Mouse (Mus musculus): Measurements from ENCODE around the gene Grin2d. TPM values are rescaled to one million over a fixed set of nuclear protein-coding genes. Genes with fewer than 3 reads are reported as not detected.
A peak's percentile ranks its signal among the peaks of the same experiment; 100 is the strongest.

The Grin2d gene
- polyA plus RNA-seq, 1 experiment from 2014 or later, result 0.18 TPM

DNA sequence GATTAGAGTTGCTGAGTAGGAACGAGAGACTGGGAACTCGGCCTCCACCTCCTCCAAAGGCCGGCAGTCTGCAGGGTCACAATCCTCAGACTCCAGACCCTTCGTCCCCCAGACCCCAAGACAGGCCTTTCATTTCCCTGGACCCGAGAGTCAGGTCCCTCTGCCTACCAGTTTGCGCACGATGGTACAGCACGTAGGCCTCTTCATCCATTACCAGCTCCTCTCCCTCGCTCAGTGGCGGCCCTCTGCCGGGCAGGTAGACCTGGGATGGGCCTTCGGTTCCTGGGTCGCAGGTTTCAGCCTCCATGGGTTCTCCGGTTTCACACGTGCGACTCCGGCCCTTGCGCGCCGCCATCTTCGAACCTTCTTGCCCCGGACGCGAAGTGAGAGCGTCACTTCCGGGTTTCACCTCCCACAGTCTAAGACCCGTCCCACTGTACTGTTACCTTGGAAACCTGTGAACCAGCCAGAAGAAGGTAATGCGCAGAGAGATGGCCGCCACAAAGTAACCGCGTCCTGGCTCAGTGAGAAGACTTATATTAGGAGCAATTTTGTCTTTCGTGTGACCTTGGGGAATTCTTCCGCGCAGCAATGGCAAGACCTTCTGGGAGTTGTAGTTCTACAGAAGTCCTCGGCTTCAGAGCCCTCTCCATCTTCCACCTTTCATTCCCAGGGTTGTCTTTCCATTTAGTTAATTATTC, 47.6 kb downstream of the Grin2d start, which contains the start of gene Grwd1:
Gene Grwd1, minus strand, starts transcription at position 518 of the 701 bp plus-strand sequence.
- H3K4me3 ChIP-seq, result peak within 1 kb of the TSS; percentile 99
- DNase-seq (ENCODE audit: low spot score), result peak; percentile 95
- H3K36me3 ChIP-seq, result peaks cover 38% of the 10 kb centered on the region
- peak within 1 kb of the TSS; percentile 93 for H3K27ac ChIP-seq
- H3K27me3 ChIP-seq (ENCODE audit: insufficient read depth, poor library complexity, severe bottlenecking), result peaks cover 47% of the 10 kb centered on the region
- WGBS, result under 1% methylated on average over 35 of the region's 35 CpGs
- H3K4me1 ChIP-seq, result peaks cover 32% of the 10 kb centered on the region
- no peaks in the 10 kb centered on the region for H3K9me3 ChIP-seq

DNA sequence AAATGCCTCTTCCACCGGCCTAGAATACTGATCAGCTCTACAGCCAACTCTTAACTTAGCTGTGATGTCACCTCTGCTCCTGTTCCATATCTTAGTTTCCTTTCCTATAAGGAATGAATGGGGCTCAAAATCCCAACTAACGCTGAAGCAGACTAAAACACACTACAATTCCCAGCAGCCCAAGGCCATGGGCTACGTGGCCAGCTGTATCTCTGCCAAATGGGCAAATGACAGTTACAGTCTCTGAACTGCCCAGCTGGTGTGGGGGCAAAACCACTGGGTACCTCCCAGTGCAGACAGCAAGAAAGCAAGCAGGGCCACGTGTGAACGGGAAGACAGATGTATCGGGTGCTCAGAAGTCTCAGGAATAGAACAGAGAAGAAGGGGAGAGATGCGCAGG, 51.5 kb downstream of the Grin2d start:
- peaks cover 7% of the 10 kb centered on the region for H3K27me3 ChIP-seq (ENCODE audit: insufficient read depth, poor library complexity, severe bottlenecking)
- H3K9me3 ChIP-seq, result no peaks in the 10 kb centered on the region
- H3K4me1 ChIP-seq, result peaks cover 19% of the 10 kb centered on the region
- peaks cover 70% of the 10 kb centered on the region for H3K36me3 ChIP-seq
- no peak for DNase-seq (ENCODE audit: low spot score)
- H3K4me3 ChIP-seq, result no peak overlapping the region
- WGBS, result 89% methylated on average over 7 of the region's 7 CpGs
- no peak overlapping the region for H3K27ac ChIP-seq

DNA sequence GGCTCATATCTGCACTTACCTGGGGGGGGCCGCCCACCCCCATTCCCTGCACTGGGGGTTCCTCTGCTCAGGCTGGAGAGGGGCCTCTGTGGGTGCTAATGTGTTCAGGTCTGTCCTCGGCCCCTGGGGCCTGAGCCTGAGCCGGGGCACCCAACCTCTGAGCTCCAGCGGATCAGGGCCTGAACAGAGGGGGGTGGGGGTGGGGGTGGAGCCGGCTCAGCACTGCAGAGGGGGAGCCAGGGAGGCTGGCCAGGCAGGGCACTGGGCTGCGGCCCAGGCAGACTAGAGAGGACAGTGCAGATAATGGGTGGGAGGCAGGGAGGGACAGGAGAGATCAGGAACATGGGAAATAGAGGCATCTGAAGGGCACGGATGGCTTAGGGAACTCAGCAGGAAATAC, 53.6 kb downstream of the Grin2d start, which contains the start of gene Kcnj14:
Gene Kcnj14, minus strand, starts transcription at position 185 of the 400 bp plus-strand sequence.
- 59% methylated on average over 7 of the region's 7 CpGs for WGBS

DNA sequence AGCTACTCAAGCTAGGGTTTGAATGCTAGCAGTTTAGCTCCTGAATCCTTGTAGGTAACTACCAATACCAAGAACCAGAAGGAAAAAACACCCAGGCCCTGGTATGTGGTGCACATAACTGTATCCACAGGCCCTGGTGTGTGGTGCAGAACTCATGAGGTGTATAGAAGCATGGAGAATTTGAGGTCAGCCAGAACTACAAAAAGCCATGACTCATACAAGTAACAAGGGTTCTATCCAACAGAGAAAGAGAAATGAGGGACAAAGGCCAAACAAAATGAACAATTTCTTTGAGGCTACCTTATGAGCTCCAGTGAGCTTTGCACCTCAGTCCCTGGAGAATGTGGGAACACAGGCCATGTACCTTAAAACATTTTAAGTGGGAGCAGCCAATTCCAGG, 57.3 kb downstream of the Grin2d start:
- H3K4me3 ChIP-seq, result no peak overlapping the region
- peaks cover 30% of the 10 kb centered on the region for H3K27me3 ChIP-seq (ENCODE audit: insufficient read depth, poor library complexity, severe bottlenecking)
- H3K9me3 ChIP-seq, result no peaks in the 10 kb centered on the region
- peaks cover 35% of the 10 kb centered on the region for H3K36me3 ChIP-seq
- peaks cover 14% of the 10 kb centered on the region for H3K4me1 ChIP-seq
- H3K27ac ChIP-seq, result no peak overlapping the region
- DNase-seq (ENCODE audit: low spot score), result no peak

More for the DNA sequence above, 53.6 kb downstream of the Grin2d start, which contains the start of gene Kcnj14:
- Histone ChIP-seq H3K27ac (no peak within 1 kb of the TSS), H3K9me3 (no peaks in the 10 kb centered on the region), H3K27me3 (ENCODE audit: insufficient read depth, poor library complexity, severe bottlenecking) (peaks cover 14% of the 10 kb centered on the region), H3K4me3 (no peak within 1 kb of the TSS), H3K4me1 (peaks cover 17% of the 10 kb centered on the region), H3K36me3 (peaks cover 70% of the 10 kb centered on the region)
- DNase-seq (ENCODE audit: low spot score), result no peak

DNA sequence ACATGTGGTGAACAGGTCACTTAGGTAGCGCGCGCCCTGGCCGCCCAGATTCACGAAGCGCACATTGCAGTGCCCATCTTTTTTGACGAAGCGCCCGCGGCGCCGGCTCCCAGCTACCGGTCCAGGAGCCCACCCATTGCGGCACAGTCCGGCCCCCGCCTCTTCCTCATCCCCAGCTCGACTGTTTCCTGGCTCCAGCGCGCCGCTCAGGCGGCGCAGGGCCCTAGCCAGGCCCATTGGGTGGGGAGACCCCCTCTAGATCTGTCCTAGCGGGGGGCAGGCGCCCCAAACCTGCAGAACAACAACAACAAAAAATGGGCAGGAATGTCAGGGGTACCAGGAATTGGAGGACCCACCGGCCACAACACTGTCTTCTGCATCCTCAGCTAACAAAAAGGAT, 58.3 kb downstream of the Grin2d start:
- DNase-seq (ENCODE audit: low spot score), result no peak
- Histone ChIP-seq H3K27me3 (ENCODE audit: insufficient read depth, poor library complexity, severe bottlenecking) (peaks cover 32% of the 10 kb centered on the region), H3K36me3 (peaks cover 25% of the 10 kb centered on the region), H3K4me1 (peaks cover 20% of the 10 kb centered on the region), H3K9me3 (no peaks in the 10 kb centered on the region), H3K27ac (no peak overlapping the region), H3K4me3 (peak overlapping the region; percentile 39)
- WGBS, result 7% methylated on average over 25 of the region's 25 CpGs

DNA sequence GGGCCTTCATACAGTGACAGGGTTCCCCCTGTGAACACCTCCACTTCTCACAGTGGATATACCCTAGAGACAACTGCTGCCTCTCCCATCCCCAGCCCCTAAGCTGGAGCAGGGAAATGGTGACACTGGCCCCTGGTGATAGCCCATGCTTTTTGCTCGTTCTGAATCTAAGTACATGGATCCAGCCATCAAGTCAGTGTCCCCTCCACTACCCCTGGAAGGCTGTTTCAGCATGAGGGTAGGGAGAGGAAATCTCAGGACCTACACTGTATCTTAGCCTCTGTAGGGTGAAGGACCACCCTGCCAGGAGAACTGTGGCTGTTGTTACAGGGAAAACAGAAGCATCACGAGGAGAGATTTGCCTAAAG, 62.2 kb downstream of the Grin2d start:
- DNase-seq (ENCODE audit: low spot score), result no peak
- Histone ChIP-seq H3K27ac (no peak overlapping the region), H3K4me3 (no peak overlapping the region), H3K36me3 (peaks cover 21% of the 10 kb centered on the region), H3K9me3 (no peaks in the 10 kb centered on the region), H3K4me1 (peaks cover 32% of the 10 kb centered on the region), H3K27me3 (ENCODE audit: insufficient read depth, poor library complexity, severe bottlenecking) (peaks cover 31% of the 10 kb centered on the region)
- 49% methylated on average over 2 of the region's 2 CpGs for WGBS

DNA sequence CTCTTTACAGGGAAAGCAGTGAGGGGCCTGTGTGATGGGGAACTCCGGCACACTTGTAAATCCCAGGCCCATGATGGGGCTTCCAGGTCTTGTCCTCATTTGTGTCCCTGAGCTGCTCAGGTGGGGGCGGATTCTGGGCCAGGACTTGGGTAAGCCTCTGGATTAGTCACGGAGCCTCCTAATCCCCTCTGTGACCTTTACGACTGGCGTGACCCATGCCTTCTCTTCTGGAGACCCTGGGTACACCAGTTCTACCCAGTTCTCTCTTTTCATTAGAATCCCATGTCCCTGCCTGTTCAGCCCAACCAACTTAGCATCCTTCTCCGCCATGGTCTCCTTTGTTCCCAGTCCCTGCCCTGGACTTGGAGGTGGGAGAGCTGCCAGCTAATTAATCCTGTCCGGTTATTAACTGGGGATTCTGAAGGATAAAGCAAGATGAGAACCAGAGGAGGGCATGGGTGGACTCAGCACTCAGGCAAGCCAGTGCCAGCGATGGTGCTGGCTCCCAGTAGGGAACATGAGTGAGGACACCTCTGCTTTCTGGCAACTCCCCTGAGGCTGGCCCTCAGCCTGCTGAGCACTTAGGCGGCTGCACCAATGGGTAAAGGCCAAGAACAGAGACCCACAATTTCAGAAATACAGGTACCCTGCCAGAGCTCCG, 62.7 kb downstream of the Grin2d start:
- H3K9me3 ChIP-seq, result no peaks in the 10 kb centered on the region
- no peak overlapping the region for H3K4me3 ChIP-seq
- H3K36me3 ChIP-seq, result peaks cover 26% of the 10 kb centered on the region
- H3K27me3 ChIP-seq (ENCODE audit: insufficient read depth, poor library complexity, severe bottlenecking), result peaks cover 26% of the 10 kb centered on the region
- peak; percentile 73 for DNase-seq (ENCODE audit: low spot score)
- peaks cover 32% of the 10 kb centered on the region for H3K4me1 ChIP-seq
- WGBS, result 65% methylated on average over 10 of the region's 10 CpGs
- no peak overlapping the region for H3K27ac ChIP-seq

DNA sequence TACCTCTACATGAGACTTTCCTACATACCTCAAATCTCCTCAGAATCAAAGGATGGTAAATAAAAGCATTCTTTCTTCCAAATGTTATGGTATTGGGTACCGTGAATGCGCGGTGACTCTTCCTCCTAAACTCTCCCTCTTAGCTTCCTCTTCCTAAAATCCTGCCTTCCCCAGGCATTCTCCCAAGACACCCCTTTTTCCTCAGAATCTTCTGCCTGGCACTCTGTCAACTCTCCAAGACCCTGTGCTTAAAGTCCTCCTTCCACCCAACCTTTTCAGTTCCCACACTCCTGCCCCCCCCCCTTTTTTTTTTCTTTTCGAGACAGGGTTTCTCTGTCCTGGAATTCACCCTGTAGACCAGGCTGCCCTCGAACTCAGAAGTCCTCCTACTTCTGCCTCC, 63.3 kb downstream of the Grin2d start:
- Histone ChIP-seq H3K36me3 (peaks cover 33% of the 10 kb centered on the region), H3K9me3 (no peaks in the 10 kb centered on the region), H3K4me3 (peak overlapping the region; percentile 94), H3K27ac (0 out of 2 replicates have a peak overlapping the region, but pooled peaks have one; percentile 100), H3K4me1 (peaks cover 30% of the 10 kb centered on the region), H3K27me3 (ENCODE audit: insufficient read depth, poor library complexity, severe bottlenecking) (peaks cover 20% of the 10 kb centered on the region)
- WGBS, result 10% methylated on average over 5 of the region's 5 CpGs
- DNase-seq (ENCODE audit: low spot score), result no peak

DNA sequence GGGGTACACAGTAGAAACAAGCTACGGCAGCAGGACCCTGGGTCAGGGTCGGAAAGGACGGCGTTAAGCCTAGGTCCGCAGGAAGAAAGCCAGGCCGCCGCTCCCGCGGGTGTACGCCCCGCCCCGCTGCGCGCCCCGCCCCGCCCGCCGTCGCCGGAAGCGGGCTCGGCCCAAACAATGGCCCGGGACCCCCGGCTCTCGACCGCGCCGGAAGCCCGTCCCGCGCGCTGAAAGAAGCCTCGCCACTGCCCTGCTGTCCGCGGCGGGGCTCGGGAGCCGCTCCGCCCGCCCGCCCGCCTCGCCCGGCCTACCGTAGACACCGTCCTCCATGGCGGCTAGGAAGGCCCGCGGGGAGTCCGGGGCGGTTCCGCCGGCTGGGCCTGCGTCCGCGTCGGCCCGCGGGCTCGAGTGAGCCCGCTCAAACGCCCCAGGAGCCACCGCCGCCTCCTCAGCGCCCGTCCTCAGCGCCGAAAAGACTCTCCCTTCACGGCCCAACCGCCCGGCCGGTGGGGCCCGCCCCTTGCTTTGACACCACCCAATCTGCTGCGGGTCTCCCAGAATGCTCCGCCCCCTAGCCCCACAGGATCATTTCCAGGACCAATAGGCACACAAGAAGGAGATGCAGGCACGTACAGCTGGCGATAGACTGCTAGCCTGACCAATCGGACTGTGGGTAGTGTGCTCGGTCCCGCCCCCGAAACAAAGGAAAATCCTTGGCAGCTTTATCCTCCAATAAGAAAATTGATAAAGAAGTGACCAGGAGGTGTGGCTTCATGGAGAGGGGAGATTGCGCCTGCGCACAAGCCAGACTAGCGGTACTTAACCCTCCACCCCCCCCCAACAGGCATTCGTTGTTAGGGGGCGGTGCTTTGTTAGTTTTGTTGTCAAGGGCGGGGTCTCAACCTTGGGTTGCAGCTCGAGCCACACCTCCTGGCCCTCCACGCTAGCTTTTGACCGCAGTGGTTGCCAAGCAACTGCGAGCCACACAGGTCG, 64.1 kb downstream of the Grin2d start, which contains the start of gene Cyth2:
Gene Cyth2, minus strand, starts transcription at position 795 of the 993 bp plus-strand sequence.
- Histone ChIP-seq H3K4me1 (peaks cover 27% of the 10 kb centered on the region), H3K9me3 (no peaks in the 10 kb centered on the region), H3K27me3 (ENCODE audit: insufficient read depth, poor library complexity, severe bottlenecking) (peaks cover 15% of the 10 kb centered on the region), H3K36me3 (peaks cover 40% of the 10 kb centered on the region), H3K27ac (peak within 1 kb of the TSS; percentile 100), H3K4me3 (peak within 1 kb of the TSS; percentile 94)
- WGBS, result under 1% methylated on average over 82 of the region's 92 CpGs
- peak; percentile 100 for DNase-seq (ENCODE audit: low spot score)

DNA sequence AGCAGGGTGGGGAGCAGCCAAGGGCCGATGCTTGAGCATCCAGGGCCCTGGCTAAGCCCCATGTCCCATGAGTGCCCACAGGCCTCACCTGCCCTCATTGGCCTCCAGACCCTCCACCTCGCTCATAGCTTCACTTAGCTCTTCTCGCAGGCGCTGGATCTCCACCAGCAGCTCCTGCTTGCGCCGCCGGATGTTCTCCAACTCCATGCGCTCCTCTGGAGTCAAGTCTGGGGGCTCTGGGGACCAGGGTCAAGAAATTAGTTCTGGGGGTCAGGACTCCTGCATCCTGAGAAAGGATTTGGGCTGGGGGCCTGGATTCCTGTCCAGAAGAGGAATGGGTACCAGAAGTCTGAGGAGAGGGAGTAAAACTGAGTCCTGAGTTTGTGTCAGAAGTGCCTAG, 65.3 kb downstream of the Grin2d start:
- 89% methylated on average over 8 of the region's 8 CpGs for WGBS
- DNase-seq (ENCODE audit: low spot score), result no peak
- Histone ChIP-seq H3K27me3 (ENCODE audit: insufficient read depth, poor library complexity, severe bottlenecking) (0 out of 2 replicates have a peak, but pooled peaks cover 5% of the 10 kb centered on the region), H3K9me3 (no peaks in the 10 kb centered on the region), H3K4me1 (peaks cover 30% of the 10 kb centered on the region), H3K36me3 (peaks cover 52% of the 10 kb centered on the region), H3K4me3 (peak overlapping the region; percentile 94), H3K27ac (peak overlapping the region; percentile 100; the same call in 1 of the 2 replicates)

DNA sequence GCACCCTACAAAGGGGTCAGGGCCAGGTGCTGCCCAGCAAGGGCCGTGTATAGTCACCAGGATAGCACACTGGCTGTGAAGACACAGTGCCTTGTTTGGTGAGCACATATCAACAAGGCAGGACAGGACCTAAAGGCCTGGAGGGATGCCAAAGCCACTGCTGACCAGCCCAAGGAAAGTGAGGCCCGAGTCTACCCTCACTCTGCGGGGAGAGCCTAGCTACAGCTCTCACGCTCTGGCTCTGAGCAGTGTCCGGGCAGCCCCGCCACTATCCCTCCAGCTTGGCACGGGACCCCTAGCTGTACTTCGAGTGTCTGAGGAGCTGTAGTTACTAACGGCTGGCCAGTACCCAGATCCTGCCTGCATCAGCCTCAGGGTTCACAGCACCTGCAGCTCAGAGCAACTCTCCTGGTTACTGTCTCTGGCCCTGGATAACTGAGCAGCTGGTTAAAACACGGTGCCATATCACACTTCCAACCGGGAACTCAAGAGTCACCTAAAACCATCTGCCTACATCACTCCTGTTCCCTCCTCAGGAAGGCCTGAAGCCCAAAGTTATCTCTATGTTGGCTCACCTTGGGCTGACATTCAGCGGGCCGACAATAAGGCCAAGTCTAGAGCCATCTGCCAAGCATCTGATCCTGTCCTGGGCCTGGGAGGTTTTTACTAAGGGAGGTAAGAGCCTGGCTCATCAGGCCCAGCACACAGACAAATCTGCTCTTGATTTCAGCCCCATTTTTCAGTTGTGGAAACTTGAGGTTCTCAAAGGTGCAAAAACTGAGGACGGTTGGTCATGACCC, 68.7 kb downstream of the Grin2d start:
- H3K4me3 ChIP-seq, result no peak overlapping the region
- peaks cover 73% of the 10 kb centered on the region for H3K36me3 ChIP-seq
- DNase-seq (ENCODE audit: low spot score), result no peak
- H3K27ac ChIP-seq, result no peak overlapping the region
- H3K27me3 ChIP-seq (ENCODE audit: insufficient read depth, poor library complexity, severe bottlenecking), result no peaks in the 10 kb centered on the region
- 89% methylated on average over 14 of the region's 14 CpGs for WGBS
- peaks cover 25% of the 10 kb centered on the region for H3K4me1 ChIP-seq
- H3K9me3 ChIP-seq, result no peaks in the 10 kb centered on the region

DNA sequence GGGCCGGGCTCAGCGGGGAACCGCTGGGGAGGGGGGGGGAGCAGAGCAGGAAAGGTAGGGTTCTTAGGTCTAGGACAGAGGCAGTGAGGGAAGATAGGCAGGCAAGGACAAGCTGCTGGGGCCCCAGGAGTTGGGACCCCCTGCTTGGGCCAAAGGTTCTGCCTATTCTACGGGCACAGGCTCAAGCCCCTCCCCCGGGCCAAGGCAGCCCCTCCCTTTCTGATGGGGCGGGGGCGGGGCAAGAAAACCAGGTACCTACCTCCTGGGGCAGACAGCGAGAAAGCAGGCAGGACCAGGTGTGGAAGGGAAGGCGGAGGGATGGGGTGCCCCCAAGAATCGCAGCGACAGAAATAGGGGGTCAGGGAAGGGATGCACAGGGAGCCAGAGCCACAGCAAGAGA, 69.7 kb downstream of the Grin2d start:
- DNase-seq (ENCODE audit: low spot score), result no peak
- H3K4me1 ChIP-seq, result peaks cover 25% of the 10 kb centered on the region
- H3K27ac ChIP-seq, result no peak overlapping the region
- no peak overlapping the region; the same call in 1 of the 2 replicates for H3K4me3 ChIP-seq
- WGBS, result 64% methylated on average over 11 of the region's 11 CpGs
- no peaks in the 10 kb centered on the region for H3K27me3 ChIP-seq (ENCODE audit: insufficient read depth, poor library complexity, severe bottlenecking)
- H3K9me3 ChIP-seq, result no peaks in the 10 kb centered on the region
- H3K36me3 ChIP-seq, result peaks cover 73% of the 10 kb centered on the region

Data from heart, embryonic 10.5 days (tissue).